Mouse (Mus musculus) erythroblast, embryonic 14.5 days (primary cell): ENCODE data around the gene Ddx19a. TPM values are rescaled to one million over a fixed set of nuclear protein-coding genes. Genes with fewer than 3 reads are reported as not detected.
"Not testable (repeated sequence)": the region's sequence is repeated elsewhere in the genome, so short reads cannot be mapped to it uniquely, and the experiment has no call there.

ENCODE experiments used
- H3K27me3 ChIP-seq: 2 replicates; pipeline ENCODE4 v1.6.1; 2012; ENCODE audit warnings: inconsistent platforms; ENCODE audit not compliant: control insufficient read depth
- H3K36me3 ChIP-seq: 2 replicates; pipeline ENCODE4 v1.6.1; 2012; ENCODE audit warnings: mild to moderate bottlenecking, inconsistent platforms; ENCODE audit not compliant: control insufficient read depth
- H3K4me1 ChIP-seq: 2 replicates; pipeline ENCODE4 v1.6.1; 2012; ENCODE audit warnings: inconsistent platforms; ENCODE audit not compliant: control insufficient read depth
- H3K4me3 ChIP-seq: replicated peaks from 2 replicates; pipeline ENCODE3; 2012; ENCODE audit warnings: moderate library complexity, mild to moderate bottlenecking, inconsistent platforms
- H3K9me3 ChIP-seq: 2 replicates; pipeline ENCODE4 v1.6.1; 2012; ENCODE audit warnings: low read length, inconsistent platforms, mixed read lengths; ENCODE audit not compliant: control insufficient read depth
- GATA1 ChIP-seq: IDR thresholded peaks from 2 replicates; pipeline ENCODE4 v1.6.1; 2012; ENCODE audit warnings: low read length, inconsistent platforms, mixed read lengths
- TAL1 ChIP-seq: IDR thresholded peaks from 3 replicates; pipeline ENCODE4 v1.6.1; 2012; ENCODE audit warnings: low read length, inconsistent platforms, mixed read lengths
- polyA plus RNA-seq: library from polyadenylated mRNA; stranded (reverse); fragments of >175 nt; gene quantifications from 2 replicates; pipeline ENCODE4 v1.2.3, GENCODE M21; 2012

Gene Ddx19a
- polyA plus RNA-seq, 1 experiment: 4.4 TPM

DNA sequence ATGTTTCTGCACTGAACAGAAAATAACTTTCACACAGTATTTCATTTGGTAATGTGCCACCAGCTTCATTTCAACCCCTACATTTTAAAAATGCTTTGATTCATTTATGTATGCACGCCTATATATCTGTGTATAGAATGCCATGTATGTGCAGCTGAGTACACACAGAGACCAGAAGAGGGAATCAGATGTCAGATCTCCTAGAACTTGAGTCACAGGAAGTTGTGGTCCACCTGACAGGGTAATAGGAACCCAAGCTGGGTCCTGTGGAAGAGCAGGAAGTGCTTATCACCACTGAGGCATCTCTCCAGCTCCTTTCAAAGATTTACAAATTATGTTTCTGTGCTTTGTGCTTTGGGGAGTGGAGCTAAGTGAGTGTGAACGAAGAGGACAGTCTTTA, 16.3 kb downstream of the Ddx19a start:
- Histone ChIP-seq H3K27me3 (no peaks in the 10 kb centered on the region), H3K36me3 (peaks cover 91% of the 10 kb centered on the region)
- TF ChIP-seq GATA1 (no peak), TAL1 (no peak)

GRCm38 (mm10) chr8:110977987-110978386, 19.6 kb downstream of the Ddx19a start:
- H3K27me3 ChIP-seq, H3K4me1 ChIP-seq, H3K4me3 ChIP-seq, H3K9me3 ChIP-seq: not testable (repeated sequence)
- peaks cover 90% of the 10 kb centered on the region for H3K36me3 ChIP-seq

More for the DNA sequence above, 16.3 kb downstream of the Ddx19a start:
- Histone ChIP-seq H3K9me3 (no peaks in the 10 kb centered on the region), H3K4me1 (no peaks in the 10 kb centered on the region), H3K4me3 (no peak overlapping the region)

GRCm38 (mm10) chr8:110976532-110976931, 21.1 kb downstream of the Ddx19a start:
- H3K36me3 ChIP-seq: peaks cover 90% of the 10 kb centered on the region
- not testable (repeated sequence) for H3K9me3 ChIP-seq, H3K4me3 ChIP-seq, H3K27me3 ChIP-seq, H3K4me1 ChIP-seq

GRCm38 (mm10) chr8:110969910-110970770, 27.5 kb downstream of the Ddx19a start:
- no peak for TF ChIP-seq GATA1
- no peak for TF ChIP-seq TAL1
- Histone ChIP-seq H3K36me3 (peaks cover 100% of the 10 kb centered on the region), H3K4me1 (peaks cover 23% of the 10 kb centered on the region), H3K4me3 (peak overlapping the region; percentile 66), H3K9me3 (no peaks in the 10 kb centered on the region), H3K27me3 (no peaks in the 10 kb centered on the region)

DNA sequence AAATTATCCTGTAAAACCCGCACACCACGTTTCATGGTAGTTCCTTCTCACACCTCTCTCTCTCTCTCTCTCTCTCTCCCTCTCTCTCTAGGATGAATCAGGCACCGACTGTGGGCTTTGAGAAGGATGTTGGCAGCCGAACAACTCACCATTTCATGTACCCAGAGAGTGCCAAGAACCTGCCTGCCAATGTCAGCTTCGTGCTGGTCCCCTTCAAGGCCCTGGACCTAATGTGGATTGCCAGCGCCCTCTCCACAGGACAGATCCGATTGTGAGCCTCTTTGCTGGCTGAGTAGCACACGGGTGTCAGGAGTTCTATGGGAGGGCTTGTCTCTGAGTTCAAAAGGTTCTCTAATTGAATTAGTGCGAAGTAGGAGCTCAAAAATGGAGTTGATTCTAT, 30.3 kb downstream of the Ddx19a start:
- TF ChIP-seq GATA1 (no peak), TAL1 (no peak)
- Histone ChIP-seq H3K36me3 (peaks cover 99% of the 10 kb centered on the region), H3K4me1 (peaks cover 23% of the 10 kb centered on the region), H3K27me3 (no peaks in the 10 kb centered on the region), H3K4me3 (no peak overlapping the region), H3K9me3 (no peaks in the 10 kb centered on the region)

DNA sequence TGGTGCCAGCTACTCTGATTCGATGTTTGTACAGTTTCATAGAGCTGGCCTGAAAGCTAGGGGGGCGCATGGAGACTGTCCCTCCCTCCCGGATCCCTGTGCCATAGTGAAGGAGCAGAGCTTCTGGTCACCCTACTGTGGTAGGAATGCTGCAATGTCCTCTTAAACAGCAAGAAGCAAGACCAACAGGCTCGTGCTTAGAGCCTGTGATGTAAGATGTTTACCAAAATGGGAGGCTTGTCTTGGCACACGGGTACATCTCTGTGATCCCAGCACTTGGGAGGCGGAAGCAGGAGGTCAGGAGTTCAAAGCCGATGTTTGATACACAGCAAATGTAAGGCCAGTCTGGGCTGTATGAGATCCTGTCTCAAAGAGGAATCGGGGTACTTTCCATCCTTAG, 31.0 kb downstream of the Ddx19a start:
- H3K36me3 ChIP-seq: peaks cover 99% of the 10 kb centered on the region

GRCm38 (mm10) chr8:110965594-110965993, 32.0 kb downstream of the Ddx19a start:
- Histone ChIP-seq H3K4me1 (peaks cover 15% of the 10 kb centered on the region), H3K27me3 (no peaks in the 10 kb centered on the region), H3K4me3 (no peak overlapping the region), H3K9me3 (no peaks in the 10 kb centered on the region), H3K36me3 (peaks cover 98% of the 10 kb centered on the region)
- TF ChIP-seq GATA1 (no peak), TAL1 (no peak)

More for the DNA sequence above, 31.0 kb downstream of the Ddx19a start:
- TF ChIP-seq GATA1: no peak
- TF ChIP-seq TAL1: no peak
- H3K4me3 ChIP-seq: no peak overlapping the region
- H3K4me1 ChIP-seq: peaks cover 23% of the 10 kb centered on the region
- H3K27me3 ChIP-seq: no peaks in the 10 kb centered on the region
- H3K9me3 ChIP-seq: no peaks in the 10 kb centered on the region

DNA sequence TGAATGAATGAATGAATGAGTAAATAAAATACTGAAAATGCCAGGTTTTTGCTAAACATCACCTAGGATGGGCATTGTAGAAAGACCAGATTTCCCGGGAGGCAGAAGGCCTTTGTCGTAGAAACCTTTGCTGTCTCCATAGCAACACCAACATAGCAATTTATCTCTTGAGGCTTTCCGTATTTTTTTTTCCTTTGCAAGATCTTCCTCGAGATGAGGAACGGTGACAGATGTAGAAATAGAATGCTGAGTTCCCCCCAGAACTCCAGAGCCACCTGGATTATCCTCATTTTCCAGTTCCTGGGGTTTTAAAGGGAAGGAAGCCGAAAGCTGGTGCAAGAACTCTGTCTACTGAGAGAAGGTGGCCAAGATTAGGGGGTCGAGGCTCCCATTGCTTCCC, 32.9 kb downstream of the Ddx19a start:
- Histone ChIP-seq H3K9me3 (no peaks in the 10 kb centered on the region), H3K36me3 (peaks cover 98% of the 10 kb centered on the region), H3K4me3 (no peak overlapping the region), H3K27me3 (no peaks in the 10 kb centered on the region), H3K4me1 (peaks cover 5% of the 10 kb centered on the region)
- TF ChIP-seq GATA1: no peak
- TF ChIP-seq TAL1: no peak

DNA sequence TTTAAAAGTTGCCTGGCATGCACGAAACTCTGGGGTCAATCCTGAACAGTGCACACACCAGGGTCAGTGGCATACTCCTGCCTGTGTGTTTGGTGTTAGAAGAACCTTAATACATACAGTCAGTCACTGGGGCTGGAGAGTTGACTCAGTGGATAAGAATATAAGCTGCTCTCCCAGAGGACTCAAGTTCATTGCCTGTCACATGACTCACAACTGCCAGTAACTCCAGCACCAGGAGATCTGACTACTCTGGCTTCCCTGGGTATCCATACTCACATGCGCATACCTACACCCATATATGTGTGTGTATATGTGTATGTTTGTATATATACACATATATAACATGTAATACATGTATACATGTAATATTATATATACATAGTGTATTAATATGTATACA, 34.5 kb downstream of the Ddx19a start:
- H3K4me1 ChIP-seq: no peaks in the 10 kb centered on the region; the same call in 1 of the 2 replicates
- H3K9me3 ChIP-seq: no peaks in the 10 kb centered on the region
- H3K27me3 ChIP-seq: no peaks in the 10 kb centered on the region
- no peak overlapping the region for H3K4me3 ChIP-seq
- peaks cover 98% of the 10 kb centered on the region for H3K36me3 ChIP-seq
- no peak for TF ChIP-seq TAL1
- no peak for TF ChIP-seq GATA1

DNA sequence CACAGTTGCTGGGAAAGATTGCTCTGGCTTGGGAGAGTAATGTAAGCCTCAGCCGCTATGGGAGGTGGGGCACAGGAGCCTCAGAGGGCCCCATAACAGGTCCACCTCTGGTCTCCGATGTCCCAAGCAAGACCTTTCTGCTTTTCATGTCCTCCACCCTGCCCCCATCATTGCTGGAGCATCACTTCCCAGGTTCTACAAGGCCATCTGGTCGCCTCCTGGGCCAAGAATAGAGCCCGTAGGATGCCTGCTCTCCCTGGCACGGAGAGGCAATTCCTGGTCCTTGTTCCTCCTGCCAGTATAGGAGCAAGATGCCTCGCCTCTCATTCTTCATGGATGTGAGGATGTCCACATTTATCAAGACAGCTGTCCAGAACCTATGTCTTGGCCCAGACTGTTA, 37.7 kb downstream of the Ddx19a start:
- Histone ChIP-seq H3K9me3 (no peaks in the 10 kb centered on the region), H3K36me3 (peaks cover 98% of the 10 kb centered on the region), H3K4me3 (no peak overlapping the region)

More for the DNA sequence above, 37.7 kb downstream of the Ddx19a start:
- Histone ChIP-seq H3K27me3 (no peaks in the 10 kb centered on the region), H3K4me1 (no peaks in the 10 kb centered on the region; the same call in 1 of the 2 replicates)
- TF ChIP-seq GATA1: no peak
- TF ChIP-seq TAL1: no peak
